ENCODE assay signal across 11 mouse cellular contexts in genomic region chr10:68061249-68061615, GRCm38 (mm10).
DNase-seq lines count a peak whose midpoint lies in the region; ATAC-seq and TF ChIP-seq lines count a peak whose summit lies in the region.
"Had no signal": no experiment of that assay in that cellular context is flagged by ENCODE, and none has a peak within 500 bp of the region (broad histone marks: within the 10 kb centered on the region; RNA-seq: fewer than 3 reads in every experiment).

No protein-coding gene starts in this region.

- no peak for TF ChIP-seq CTCF in liver, postnatal 0 days (IDR thresholded peaks at IDR 0.05; ENCODE audit: low read depth)

- no peaks in the 10 kb centered on the region for H3K27me3 ChIP-seq in forebrain, embryonic 12.5 days
- H3K27me3 ChIP-seq in forebrain, embryonic 15.5 days = no peaks in the 10 kb centered on the region
- no peaks in the 10 kb centered on the region for H3K27me3 ChIP-seq in liver, postnatal 0 days (ENCODE audit: insufficient read depth, low read length)
- H3K27me3 ChIP-seq in limb, embryonic 10.5 days (ENCODE audit: low read depth, poor library complexity, severe bottlenecking) = no peaks in the 10 kb centered on the region
- no peaks in the 10 kb centered on the region for H3K27me3 ChIP-seq in neural tube, embryonic 14.5 days (ENCODE audit: control insufficient read depth, insufficient read depth, low read length)

- no peak for DNase-seq in liver, postnatal 0 days
- no peak for DNase-seq in liver
- DNase-seq in limb, embryonic 10.5 days (ENCODE audit: low spot score) = no peak
- DNase-seq in layer of hippocampus, adult 18-20 months (ENCODE audit: low spot score in 2 of 2) = no peak
- DNase-seq in cerebellum, adult 9-10 months = no peak

- H3K4me1 ChIP-seq in forebrain, embryonic 12.5 days = peaks cover 23% of the 10 kb centered on the region
- peaks cover 26% of the 10 kb centered on the region for H3K4me1 ChIP-seq in forebrain, embryonic 15.5 days
- H3K4me1 ChIP-seq in liver, postnatal 0 days (ENCODE audit: insufficient read depth) = 0 out of 2 replicates have a peak, but pooled peaks cover 4% of the 10 kb centered on the region
- H3K4me1 ChIP-seq in limb, embryonic 10.5 days = peaks cover 6% of the 10 kb centered on the region
- H3K4me1 ChIP-seq in neural tube, embryonic 14.5 days (ENCODE audit: control insufficient read depth, insufficient read depth, low read length) = peaks cover 18% of the 10 kb centered on the region; the same call in 1 of the 2 replicates

- no peak overlapping the region for H3K4me2 ChIP-seq in forebrain, embryonic 12.5 days
- no peak overlapping the region for H3K4me2 ChIP-seq in forebrain, embryonic 15.5 days (replicated peaks)
- H3K4me2 ChIP-seq in liver, postnatal 0 days (ENCODE audit: low read depth, low read length) = no peak overlapping the region
- no peak overlapping the region for H3K4me2 ChIP-seq in neural tube, embryonic 14.5 days (ENCODE audit: low read depth, low read length)

- no peak overlapping the region for H3K27ac ChIP-seq in forebrain, embryonic 12.5 days
- no peak overlapping the region for H3K27ac ChIP-seq in forebrain, embryonic 15.5 days (replicated peaks)
- H3K27ac ChIP-seq in liver, postnatal 0 days (ENCODE audit: low read depth) = peak overlapping the region; percentile 70
- H3K27ac ChIP-seq in limb, embryonic 10.5 days = peak overlapping the region; percentile 70; the same call in 1 of the 2 replicates
- H3K27ac ChIP-seq in neural tube, embryonic 14.5 days (ENCODE audit: low read depth, low read length) = peak overlapping the region; percentile 36; the same call in 1 of the 2 replicates
- H3K27ac ChIP-seq: macrophage had no signal

- 0 out of 2 replicates have a peak, but pooled peaks cover 2% of the 10 kb centered on the region for H3K9me3 ChIP-seq in forebrain, embryonic 12.5 days
- H3K9me3 ChIP-seq in forebrain, embryonic 15.5 days = no peaks in the 10 kb centered on the region
- H3K9me3 ChIP-seq in liver, postnatal 0 days (ENCODE audit: low read length) = no peaks in the 10 kb centered on the region
- no peaks in the 10 kb centered on the region for H3K9me3 ChIP-seq in limb, embryonic 10.5 days (replicated peaks)
- H3K9me3 ChIP-seq in neural tube, embryonic 14.5 days (ENCODE audit: control insufficient read depth, low read length) = no peaks in the 10 kb centered on the region

- 37% methylated on average over 8 of the region's 8 CpGs for WGBS in forebrain, embryonic 12.5 days
- WGBS in forebrain, embryonic 15.5 days = 25% methylated on average over 8 of the region's 8 CpGs
- WGBS in liver, postnatal 0 days (ENCODE audit: insufficient replicate concordance) = 72% methylated on average over 8 of the region's 8 CpGs
- WGBS in limb, embryonic 10.5 days = 63% methylated on average over 8 of the region's 8 CpGs
- 24% methylated on average over 8 of the region's 8 CpGs for WGBS in neural tube, embryonic 14.5 days

- ATAC-seq in forebrain, embryonic 12.5 days (ENCODE audit: low FRiP score) = 0 out of 2 replicates have a peak, but pooled peaks have one; percentile 28
- no peak for ATAC-seq in forebrain, embryonic 15.5 days (replicated peaks)
- no peak for ATAC-seq in liver, postnatal 0 days
- ATAC-seq in neural tube, embryonic 14.5 days (ENCODE audit: low read depth) = no peak
- ATAC-seq: activated CD4-positive, CD25-positive, alpha-beta regulatory T cell, adult 4 months had no signal

- H3K4me3 ChIP-seq in forebrain, embryonic 12.5 days (replicated peaks) = no peak overlapping the region
- H3K4me3 ChIP-seq in forebrain, embryonic 15.5 days = no peak overlapping the region
- no peak overlapping the region for H3K4me3 ChIP-seq in liver, postnatal 0 days (ENCODE audit: low read depth, low read length)
- no peak overlapping the region for H3K4me3 ChIP-seq in limb, embryonic 10.5 days
- H3K4me3 ChIP-seq in neural tube, embryonic 14.5 days (ENCODE audit: low read depth, low read length) = no peak overlapping the region

- no peaks in the 10 kb centered on the region for H3K36me3 ChIP-seq in forebrain, embryonic 12.5 days (replicated peaks)
- no peaks in the 10 kb centered on the region for H3K36me3 ChIP-seq in forebrain, embryonic 15.5 days
- no peaks in the 10 kb centered on the region for H3K36me3 ChIP-seq in liver, postnatal 0 days (replicated peaks; ENCODE audit: insufficient read depth, low read length)
- no peaks in the 10 kb centered on the region for H3K36me3 ChIP-seq in limb, embryonic 10.5 days
- H3K36me3 ChIP-seq in neural tube, embryonic 14.5 days (ENCODE audit: control insufficient read depth, insufficient read depth, low read length) = no peaks in the 10 kb centered on the region
- H3K36me3 ChIP-seq: G1E had no signal

- no peak overlapping the region for H3K9ac ChIP-seq in forebrain, embryonic 12.5 days
- no peak overlapping the region for H3K9ac ChIP-seq in forebrain, embryonic 15.5 days (replicated peaks)
- H3K9ac ChIP-seq in liver, postnatal 0 days (replicated peaks) = no peak overlapping the region
- no peak overlapping the region for H3K9ac ChIP-seq in neural tube, embryonic 14.5 days (replicated peaks; ENCODE audit: low read depth, low read length)

- no peak for TF ChIP-seq EP300 in liver, postnatal 0 days (IDR thresholded peaks at IDR 0.05; ENCODE audit: low read depth)

Comparison
In these comparisons a context has a peak if more than half of its experiments do, and no peak if none do; other contexts are left out.
1. H3K27ac ChIP-seq: peak in liver, postnatal 0 days (single experiment), limb, embryonic 10.5 days (single experiment) and neural tube, embryonic 14.5 days (single experiment); none in forebrain, embryonic 12.5 days (single experiment) and forebrain, embryonic 15.5 days (single experiment).